Mouse (Mus musculus) frontal cortex, adult (tissue): Measurements from ENCODE around the gene Il11ra1.
"Not testable (repeated sequence)": the region's sequence is repeated elsewhere in the genome, so short reads cannot be mapped to it uniquely, and the experiment has no call there.

Source experiments
- ATAC-seq: cut with Nextera tagmentation; 2 replicates; pipeline ENCODE4 v1.9.2; 2017; ENCODE audit warnings: mild to moderate bottlenecking, moderate library complexity, mixed read lengths; ENCODE audit not compliant: low TSS enrichment

Il11ra1 gene

GRCm38 (mm10) chr4:41699783-41700182, at the start of gene Il11ra1:
Il11ra1 (plus strand) TSS chr4:41699989.
- ATAC-seq: not testable (repeated sequence)

- peak; percentile 77 for ATAC-seq
Measured at GRCm38 (mm10) chr4:41653296-41653695, 46.5 kb upstream of the Il11ra1 start.

- peak; percentile 18; the same call in 1 of the 2 replicates for ATAC-seq
Measured at GRCm38 (mm10) chr4:41653730-41654129, 46.1 kb upstream of the Il11ra1 start.

GRCm38 (mm10) chr4:41654217-41654616, 45.6 kb upstream of the Il11ra1 start:
- ATAC-seq: peak; percentile 35

- ATAC-seq: no peak
Measured at GRCm38 (mm10) chr4:41655525-41655924, 44.3 kb upstream of the Il11ra1 start.

- no peak for ATAC-seq
Measured at GRCm38 (mm10) chr4:41658566-41659384, 41.0 kb upstream of the Il11ra1 start.

GRCm38 (mm10) chr4:41659556-41659955, 40.2 kb upstream of the Il11ra1 start:
- no peak for ATAC-seq

- ATAC-seq: no peak
Measured at GRCm38 (mm10) chr4:41660851-41661430, 38.8 kb upstream of the Il11ra1 start.

- ATAC-seq: no peak
Measured at GRCm38 (mm10) chr4:41662723-41663122, 37.1 kb upstream of the Il11ra1 start.

- ATAC-seq: no peak
Measured at GRCm38 (mm10) chr4:41663614-41664013, 36.2 kb upstream of the Il11ra1 start.

- no peak for ATAC-seq
Measured at GRCm38 (mm10) chr4:41664533-41664932, 35.3 kb upstream of the Il11ra1 start.

GRCm38 (mm10) chr4:41665009-41665675, 34.6 kb upstream of the Il11ra1 start:
- ATAC-seq: 0 out of 2 replicates have a peak, but pooled peaks have one; percentile 21

- no peak for ATAC-seq
Measured at GRCm38 (mm10) chr4:41666646-41667045, 33.1 kb upstream of the Il11ra1 start.

- ATAC-seq: no peak
Measured at GRCm38 (mm10) chr4:41670836-41671235, 29.0 kb upstream of the Il11ra1 start.

GRCm38 (mm10) chr4:41671500-41671899, 28.3 kb upstream of the Il11ra1 start:
- no peak for ATAC-seq

- no peak for ATAC-seq
Measured at GRCm38 (mm10) chr4:41671963-41672480, 27.8 kb upstream of the Il11ra1 start.

- ATAC-seq: no peak
Measured at GRCm38 (mm10) chr4:41672522-41672963, 27.2 kb upstream of the Il11ra1 start.

GRCm38 (mm10) chr4:41673186-41673585, 26.6 kb upstream of the Il11ra1 start:
- peak; percentile 17; the same call in 1 of the 2 replicates for ATAC-seq

GRCm38 (mm10) chr4:41676248-41677005, 23.4 kb upstream of the Il11ra1 start:
- ATAC-seq: peak; percentile 14; the same call in 1 of the 2 replicates

GRCm38 (mm10) chr4:41677006-41677629, 22.7 kb upstream of the Il11ra1 start:
- ATAC-seq: no peak

- no peak for ATAC-seq
Measured at GRCm38 (mm10) chr4:41678863-41679262, 20.9 kb upstream of the Il11ra1 start.
